Mouse (Mus musculus) left cerebral cortex, postnatal 36 days (tissue): ENCODE data around the gene Kctd2. TPM values are rescaled to one million over a fixed set of nuclear protein-coding genes. Genes with fewer than 3 reads are reported as not detected.
A peak's percentile ranks its signal among the peaks of the same experiment; 100 is the strongest.

Experiments
- DNase-seq, 2 experiments: peaks; one replicate each; pipeline ENCODE4 v3.0.0; 2021 to 2022; ENCODE audit warnings: low spot score in 2 of 2, mixed read lengths in 1 of 2
- intact Hi-C: fragments of 180-260 bp; cut with DNase I; formaldehyde crosslinking; loops from one replicate; pipeline ENCODE4 v1.15.1; 2025
- total RNA-seq, 2 experiments: library from RNA; stranded (reverse); gene quantifications; 2 replicates each; pipeline ENCODE4 v1.2.3; 2021

Gene Kctd2
- total RNA-seq, 2 experiments from 2014 or later: 72.0 to 79.2 TPM

GRCm38 (mm10) chr11:115398085-115398484 lies 21.8 kb upstream of the Kctd2 start:
- intact Hi-C loops: no loop called here

GRCm38 (mm10) chr11:115400126-115400525 lies 19.8 kb upstream of the Kctd2 start:
- intact Hi-C loops: no loop called here

More at GRCm38 (mm10) chr11:115398085-115398484, 21.8 kb upstream of the Kctd2 start:
- DNase-seq: no peak

GRCm38 (mm10) chr11:115400630-115401391 lies 19.1 kb upstream of the Kctd2 start:
- intact Hi-C loops: no loop called here
- peak; percentile 63 to 73 for DNase-seq

More at GRCm38 (mm10) chr11:115400126-115400525, 19.8 kb upstream of the Kctd2 start:
- peak in 1 of 2 experiments; percentile 14 for DNase-seq

GRCm38 (mm10) chr11:115403338-115404124 lies 16.4 kb upstream of the Kctd2 start, which contains the start of gene Mrpl58:
Mrpl58 (plus strand) TSS chr11:115403752.
- peak; percentile 89 to 92 for DNase-seq
- intact Hi-C loops: no loop called here

- no peak for DNase-seq
- intact Hi-C loops: no loop called here
These were observed 14.2 kb upstream of the Kctd2 start for GRCm38 (mm10) chr11:115405723-115406122.

GRCm38 (mm10) chr11:115406858-115407401 lies 13.0 kb upstream of the Kctd2 start:
- no peak for DNase-seq
- intact Hi-C loops: no loop called here

GRCm38 (mm10) chr11:115408266-115408920 lies 11.5 kb upstream of the Kctd2 start:
- intact Hi-C loops: no loop called here
- no peak for DNase-seq

GRCm38 (mm10) chr11:115409556-115409955 lies 10.4 kb upstream of the Kctd2 start:
- intact Hi-C loops: no loop called here
- DNase-seq: no peak

GRCm38 (mm10) chr11:115420336-115421190 lies 635 bp downstream of the Kctd2 start:
- DNase-seq: peak; percentile 55 to 66
- intact Hi-C loops: loop anchor here (2.0 kb wide), 2 partner anchors 54 kb away; partner anchors contain the start of genes Armc7 and Hid1

- no peak for DNase-seq
- intact Hi-C loops: loop anchor here (2.0 kb wide), 2 partner anchors 53 to 55 kb away; partner anchors contain the start of genes Armc7 and Hid1
These were observed 1.4 kb downstream of the Kctd2 start for GRCm38 (mm10) chr11:115421328-115421727.

GRCm38 (mm10) chr11:115421972-115422371 lies 2.0 kb downstream of the Kctd2 start:
- intact Hi-C loops: loop anchor here (2.0 kb wide), 2 partner anchors 53 to 55 kb away; partner anchors contain the start of genes Armc7 and Hid1
- DNase-seq: no peak

- no peak for DNase-seq
- intact Hi-C loops: no loop called here
These were observed 3.2 kb downstream of the Kctd2 start for GRCm38 (mm10) chr11:115423091-115423490.

- intact Hi-C loops: no loop called here
- DNase-seq: no peak
These were observed 4.7 kb downstream of the Kctd2 start for GRCm38 (mm10) chr11:115424666-115425065.

- DNase-seq: no peak
- intact Hi-C loops: no loop called here
These were observed 5.7 kb downstream of the Kctd2 start for GRCm38 (mm10) chr11:115425671-115426070.

GRCm38 (mm10) chr11:115427482-115428331 lies 7.8 kb downstream of the Kctd2 start:
- intact Hi-C loops: loop anchor here (2.0 kb wide), 1 partner anchor 47 kb away; the partner anchor contains the start of gene Armc7
- peak; percentile 72 to 73 for DNase-seq

- intact Hi-C loops: loop anchor here (2.0 kb wide), 1 partner anchor 45 kb away; the partner anchor contains the start of gene Armc7
- peak in 1 of 2 experiments; percentile 58 for DNase-seq
These were observed 9.4 kb downstream of the Kctd2 start for GRCm38 (mm10) chr11:115429307-115429706.

GRCm38 (mm10) chr11:115430561-115430960 lies 10.6 kb downstream of the Kctd2 start:
- DNase-seq: no peak
- intact Hi-C loops: no loop called here

GRCm38 (mm10) chr11:115432814-115433213 lies 12.9 kb downstream of the Kctd2 start:
- no peak for DNase-seq
- intact Hi-C loops: no loop called here
